Mouse (Mus musculus) heart, embryonic 15.5 days (tissue): ENCODE data around the gene Ly86. TPM values are rescaled to one million over a fixed set of nuclear protein-coding genes. Genes with fewer than 3 reads are reported as not detected.

ENCODE experiments used
- ATAC-seq: fragments of 200-750 bp; cut with Nextera tagmentation; replicated peaks from 2 replicates; pipeline ENCODE4 v1.8.0; 2017; ENCODE audit warnings: low read depth, moderate TSS enrichment; ENCODE audit not compliant: insufficient number of reproducible peaks, insufficient read depth, low FRiP score
- H3K27ac ChIP-seq: fragments of 300-500 bp; sonication (generic); 2 replicates; pipeline ENCODE4 v1.5.1; 2015; ENCODE audit warnings: mild to moderate bottlenecking, inconsistent platforms
- H3K27me3 ChIP-seq: fragments of 300-500 bp; sonication (generic); 2 replicates; pipeline ENCODE4 v1.6.1; 2015; ENCODE audit warnings: inconsistent platforms
- H3K36me3 ChIP-seq: fragments of 300-500 bp; sonication (generic); 2 replicates; pipeline ENCODE4 v1.6.1; 2015; ENCODE audit warnings: mild to moderate bottlenecking, inconsistent platforms
- H3K4me1 ChIP-seq: fragments of 300-500 bp; sonication (generic); replicated peaks from 2 replicates; pipeline ENCODE4 v1.6.1; 2015; ENCODE audit warnings: inconsistent platforms
- H3K4me2 ChIP-seq: fragments of 300-500 bp; sonication (generic); 2 replicates; pipeline ENCODE4 v1.6.1; 2015; ENCODE audit warnings: inconsistent platforms, mild to moderate bottlenecking, moderate library complexity
- H3K4me3 ChIP-seq: fragments of 300-500 bp; sonication (generic); 2 replicates; pipeline ENCODE4 v1.5.1; 2015; ENCODE audit warnings: mild to moderate bottlenecking, inconsistent platforms
- H3K9ac ChIP-seq: fragments of 300-500 bp; sonication (generic); 2 replicates; pipeline ENCODE4 v1.6.1; 2015; ENCODE audit warnings: mild to moderate bottlenecking, inconsistent platforms
- H3K9me3 ChIP-seq: fragments of 300-500 bp; sonication (generic); replicated peaks from 2 replicates; pipeline ENCODE4 v1.6.1; 2016; ENCODE audit warnings: inconsistent platforms
- WGBS: fragments of 180-500 bp; shearing (Covaris S2); methylation state at CpG from one replicate; pipeline ENCODE4 v1.1.7; 2015; ENCODE audit warnings: mixed read lengths; 5-methylcytosine and 5-hydroxymethylcytosine counted together
- polyA plus RNA-seq: library from polyadenylated mRNA; unstranded; fragments of >200 nt; fragmentation: Nextera tagmentation; extraction: Ambion mirVana; gene quantifications from 2 replicates; pipeline ENCODE4 v1.2.1, GENCODE M21; 2015

The Ly86 gene
- polyA plus RNA-seq, result 7.1 and 7.6 TPM in 2 replicates

- Histone ChIP-seq H3K9ac (no peak within 1 kb of the TSS), H3K4me1 (no peaks in the 10 kb centered on the region), H3K4me3 (no peak within 1 kb of the TSS), H3K4me2 (no peak within 1 kb of the TSS), H3K9me3 (no peaks in the 10 kb centered on the region), H3K27me3 (no peaks in the 10 kb centered on the region), H3K27ac (no peak within 1 kb of the TSS), H3K36me3 (no peaks in the 10 kb centered on the region)
- 87% methylated on average over 28 of the region's 28 CpGs for WGBS
- ATAC-seq, result no peak
Observed at GRCm38 (mm10) chr13:37344909-37345772, at the start of gene Ly86. Gene Ly86 (plus strand): TSS chr13:37345208.

DNA sequence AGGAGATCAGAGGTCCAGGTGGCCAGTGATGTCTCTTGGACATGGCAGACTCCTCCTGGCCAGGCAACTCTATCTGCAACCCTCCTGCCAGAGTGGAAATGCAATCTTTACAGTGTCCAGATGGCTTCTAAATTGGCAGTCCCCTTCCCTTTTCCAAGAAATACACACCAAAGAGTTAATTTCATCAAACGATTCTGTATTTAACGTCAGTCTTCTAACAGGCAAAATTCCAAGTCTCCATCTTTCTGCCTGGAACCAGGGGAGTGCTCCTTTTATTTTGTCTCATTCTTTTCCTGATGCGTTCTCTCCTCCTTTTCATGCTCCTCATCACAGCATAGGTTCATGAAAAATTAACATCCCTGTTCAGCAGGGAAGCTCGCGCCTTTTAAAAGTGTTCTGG is 47.1 kb upstream of the Ly86 start:
- no peak overlapping the region for H3K27ac ChIP-seq
- H3K9ac ChIP-seq, result no peak overlapping the region
- no peaks in the 10 kb centered on the region for H3K9me3 ChIP-seq
- H3K27me3 ChIP-seq, result no peaks in the 10 kb centered on the region
- no peak overlapping the region for H3K4me3 ChIP-seq
- no peak for ATAC-seq
- 71% methylated on average over 5 of the region's 5 CpGs for WGBS
- no peak overlapping the region for H3K4me2 ChIP-seq
- H3K36me3 ChIP-seq, result no peaks in the 10 kb centered on the region
- H3K4me1 ChIP-seq, result no peaks in the 10 kb centered on the region

- Histone ChIP-seq H3K9ac (no peak overlapping the region), H3K4me1 (no peaks in the 10 kb centered on the region), H3K4me2 (no peak overlapping the region), H3K27ac (no peak overlapping the region), H3K4me3 (no peak overlapping the region), H3K27me3 (no peaks in the 10 kb centered on the region), H3K9me3 (no peaks in the 10 kb centered on the region), H3K36me3 (no peaks in the 10 kb centered on the region)
- no peak for ATAC-seq
- 19% methylated on average over 1 of the region's 1 CpGs for WGBS
Observed at GRCm38 (mm10) chr13:37298856-37299255, 46.2 kb upstream of the Ly86 start.

DNA sequence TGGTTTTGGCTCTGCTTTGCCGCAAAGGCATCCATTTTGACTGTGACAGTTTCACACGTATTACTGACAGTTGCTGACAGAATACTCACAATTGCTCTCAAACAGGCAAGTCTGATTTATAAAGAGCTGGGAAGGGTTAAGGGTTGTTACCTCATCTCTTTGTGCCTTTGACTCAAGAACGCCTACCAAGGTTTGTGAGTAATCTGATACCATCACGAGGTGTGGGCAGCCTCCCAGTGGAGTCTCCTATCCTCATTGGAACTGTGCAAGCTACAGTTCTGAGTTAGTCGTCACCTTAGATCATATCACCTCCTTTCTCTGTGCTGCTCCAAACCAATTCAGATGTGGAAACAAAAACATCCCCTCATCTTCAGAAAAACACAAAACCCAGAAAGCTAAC is 42.1 kb upstream of the Ly86 start:
- no peak overlapping the region for H3K4me3 ChIP-seq
- no peaks in the 10 kb centered on the region for H3K4me1 ChIP-seq
- no peaks in the 10 kb centered on the region for H3K27me3 ChIP-seq
- no peaks in the 10 kb centered on the region for H3K9me3 ChIP-seq
- H3K36me3 ChIP-seq, result no peaks in the 10 kb centered on the region
- no peak overlapping the region for H3K4me2 ChIP-seq
- 47% methylated on average over 5 of the region's 5 CpGs for WGBS
- no peak overlapping the region for H3K27ac ChIP-seq
- H3K9ac ChIP-seq, result no peak overlapping the region
- ATAC-seq, result no peak

GRCm38 (mm10) chr13:37308006-37308405 is 37.0 kb upstream of the Ly86 start:
- no peak overlapping the region for H3K27ac ChIP-seq
- 51% methylated on average over 4 of the region's 4 CpGs for WGBS
- no peak overlapping the region for H3K9ac ChIP-seq
- no peak overlapping the region for H3K4me3 ChIP-seq
- no peaks in the 10 kb centered on the region for H3K36me3 ChIP-seq
- no peak for ATAC-seq
- H3K9me3 ChIP-seq, result no peaks in the 10 kb centered on the region
- H3K4me2 ChIP-seq, result no peak overlapping the region
- H3K27me3 ChIP-seq, result peaks cover 13% of the 10 kb centered on the region
- peaks cover 14% of the 10 kb centered on the region for H3K4me1 ChIP-seq

DNA sequence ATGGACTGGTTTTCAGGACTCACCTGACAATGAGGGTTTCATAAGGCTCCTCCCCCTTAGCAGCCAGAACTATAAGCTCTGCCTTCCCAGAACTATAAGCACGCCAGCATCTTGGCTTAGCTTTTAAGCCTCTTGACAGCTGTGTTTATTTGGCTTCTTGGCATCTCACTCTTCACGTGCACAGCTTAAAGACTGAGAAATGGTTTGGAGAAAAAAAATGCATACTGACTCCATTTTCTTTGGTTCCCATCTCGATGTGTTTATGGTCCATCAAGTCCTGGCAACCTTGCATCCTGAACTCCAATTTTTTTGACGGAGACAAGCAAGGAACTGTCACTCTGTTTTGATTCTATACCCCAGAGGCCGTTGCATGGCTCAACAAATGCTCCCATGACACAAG is 35.7 kb upstream of the Ly86 start:
- peaks cover 14% of the 10 kb centered on the region for H3K4me1 ChIP-seq
- H3K9ac ChIP-seq, result no peak overlapping the region
- peaks cover 20% of the 10 kb centered on the region for H3K27me3 ChIP-seq
- H3K27ac ChIP-seq, result no peak overlapping the region
- no peak overlapping the region for H3K4me2 ChIP-seq
- no peak for ATAC-seq
- 65% methylated on average over 5 of the region's 5 CpGs for WGBS
- no peaks in the 10 kb centered on the region for H3K9me3 ChIP-seq
- no peaks in the 10 kb centered on the region for H3K36me3 ChIP-seq
- H3K4me3 ChIP-seq, result no peak overlapping the region

DNA sequence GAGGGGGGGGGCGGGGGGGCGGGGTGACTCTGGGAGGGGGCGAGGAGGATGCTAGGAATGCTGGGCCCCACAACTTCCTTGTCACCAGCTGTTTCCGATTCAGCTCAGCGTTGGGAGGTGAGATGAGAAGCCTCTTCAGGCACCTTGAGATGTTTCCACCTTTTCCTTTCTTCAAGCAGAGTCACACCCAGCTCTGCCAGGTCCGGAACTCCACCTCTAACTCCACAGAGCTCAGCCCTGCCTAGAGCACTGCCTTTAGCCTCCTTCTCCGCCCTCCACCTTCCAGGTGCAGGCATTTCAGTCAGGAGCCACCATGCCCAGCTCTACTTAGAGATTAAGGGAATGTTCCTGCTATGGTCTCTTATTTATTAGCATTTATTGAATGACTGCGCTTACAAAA is 34.7 kb upstream of the Ly86 start:
- WGBS, result 35% methylated on average over 8 of the region's 8 CpGs
- no peak for ATAC-seq
- H3K27me3 ChIP-seq, result peaks cover 20% of the 10 kb centered on the region

GRCm38 (mm10) chr13:37311555-37312221 is 33.3 kb upstream of the Ly86 start:
- 0 out of 2 replicates have a peak, but pooled peaks have one; percentile 27 for ATAC-seq
- H3K27me3 ChIP-seq, result peaks cover 20% of the 10 kb centered on the region
- no peaks in the 10 kb centered on the region for H3K36me3 ChIP-seq
- peak overlapping the region; percentile 92 for H3K4me2 ChIP-seq
- peaks cover 14% of the 10 kb centered on the region for H3K4me1 ChIP-seq
- no peak overlapping the region for H3K27ac ChIP-seq
- peak overlapping the region; percentile 50 for H3K4me3 ChIP-seq
- H3K9me3 ChIP-seq, result no peaks in the 10 kb centered on the region
- H3K9ac ChIP-seq, result peak overlapping the region; percentile 65; the same call in 1 of the 2 replicates
- WGBS, result 22% methylated on average over 27 of the region's 27 CpGs

More for the DNA sequence above, 34.7 kb upstream of the Ly86 start:
- H3K4me2 ChIP-seq, result no peak overlapping the region
- peaks cover 14% of the 10 kb centered on the region for H3K4me1 ChIP-seq
- H3K9ac ChIP-seq, result no peak overlapping the region
- no peak overlapping the region for H3K4me3 ChIP-seq
- H3K9me3 ChIP-seq, result no peaks in the 10 kb centered on the region
- no peaks in the 10 kb centered on the region for H3K36me3 ChIP-seq
- no peak overlapping the region for H3K27ac ChIP-seq

DNA sequence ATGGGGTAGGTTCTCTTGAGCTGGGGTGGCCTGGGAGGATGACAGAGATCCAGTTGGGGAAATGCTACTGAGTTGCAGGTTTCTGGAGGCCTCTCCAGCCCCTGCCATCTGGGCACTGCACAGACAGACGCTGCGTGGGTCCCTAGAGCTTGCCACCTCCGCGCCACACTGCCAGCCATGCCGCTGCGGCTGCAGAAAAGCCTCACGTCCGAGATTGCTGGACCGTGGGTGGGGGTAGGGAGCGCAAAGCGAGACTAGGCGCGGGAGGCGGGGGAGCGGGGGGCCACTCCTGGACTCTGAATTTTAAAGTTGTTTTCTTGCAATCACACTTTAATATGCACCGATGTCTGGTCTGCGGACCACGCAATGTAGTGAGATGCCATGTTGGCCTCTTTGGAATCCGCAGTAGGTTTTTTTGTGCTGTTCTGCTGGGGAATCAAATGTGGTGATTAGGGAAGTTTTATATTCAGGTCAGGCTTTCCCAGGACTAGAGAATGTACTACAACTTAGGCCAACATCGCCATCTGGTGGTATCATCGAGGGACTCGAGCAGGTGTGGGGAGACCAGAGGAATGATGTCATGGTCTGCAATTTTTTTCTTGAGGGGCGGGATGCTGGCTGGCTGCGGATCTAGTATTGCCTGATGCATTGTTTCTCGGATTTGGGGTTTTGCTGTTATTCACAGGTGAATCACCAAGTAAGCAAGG is 32.6 kb upstream of the Ly86 start:
- Histone ChIP-seq H3K27me3 (peaks cover 20% of the 10 kb centered on the region), H3K9me3 (no peaks in the 10 kb centered on the region), H3K27ac (no peak overlapping the region), H3K36me3 (no peaks in the 10 kb centered on the region), H3K4me3 (peak overlapping the region; percentile 50), H3K4me2 (peak overlapping the region; percentile 92), H3K9ac (peak overlapping the region; percentile 65), H3K4me1 (peaks cover 14% of the 10 kb centered on the region)
- ATAC-seq, result peak; percentile 93
- WGBS, result 3% methylated on average over 25 of the region's 25 CpGs

- ATAC-seq, result no peak
- H3K4me2 ChIP-seq, result no peak overlapping the region; the same call in 1 of the 2 replicates
- no peaks in the 10 kb centered on the region for H3K9me3 ChIP-seq
- H3K4me1 ChIP-seq, result peaks cover 14% of the 10 kb centered on the region
- no peak overlapping the region for H3K27ac ChIP-seq
- WGBS, result 18% methylated on average over 4 of the region's 4 CpGs
- peaks cover 20% of the 10 kb centered on the region for H3K27me3 ChIP-seq
- no peaks in the 10 kb centered on the region for H3K36me3 ChIP-seq
- no peak overlapping the region for H3K9ac ChIP-seq
- H3K4me3 ChIP-seq, result no peak overlapping the region
Observed at GRCm38 (mm10) chr13:37312951-37313350, 32.1 kb upstream of the Ly86 start.

DNA sequence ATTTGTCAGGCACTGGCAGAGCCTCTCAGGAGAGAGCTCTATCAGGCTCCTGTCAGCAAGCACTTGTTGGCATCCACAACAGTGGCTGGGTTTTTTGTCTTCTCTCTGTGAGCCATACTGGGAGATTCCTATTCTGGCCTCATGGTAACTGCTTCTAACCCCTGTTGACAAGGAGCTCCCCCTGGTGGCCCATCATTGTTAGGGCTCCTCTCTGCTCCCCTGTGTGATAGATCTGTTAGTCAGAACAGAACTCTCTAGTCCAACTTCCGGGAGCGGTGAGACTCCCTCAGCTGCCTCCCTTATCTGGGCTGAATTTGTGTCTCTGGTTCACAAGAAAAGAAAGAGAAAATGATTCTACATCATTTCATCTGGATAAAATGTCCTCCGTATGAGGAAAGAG is 19.5 kb upstream of the Ly86 start:
- Histone ChIP-seq H3K9ac (no peak overlapping the region), H3K27me3 (no peaks in the 10 kb centered on the region), H3K27ac (no peak overlapping the region), H3K4me1 (no peaks in the 10 kb centered on the region), H3K9me3 (no peaks in the 10 kb centered on the region), H3K36me3 (no peaks in the 10 kb centered on the region), H3K4me2 (no peak overlapping the region), H3K4me3 (no peak overlapping the region)
- WGBS, result 77% methylated on average over 3 of the region's 3 CpGs
- no peak for ATAC-seq
